In genomic region chr6:124477922-124478651, GRCm38 (mm10) we compare ENCODE assay signal across 11 mouse cellular contexts. TPM values are rescaled to one million over a fixed set of nuclear protein-coding genes. Genes with fewer than 3 reads are reported as not detected.
DNase-seq lines count a peak whose midpoint lies in the region; ATAC-seq lines count a peak whose summit lies in the region.
"Had no signal": no experiment of that assay in that cellular context is flagged by ENCODE, and none has a peak within 500 bp of the region (broad histone marks: within the 10 kb centered on the region; RNA-seq: fewer than 3 reads in every experiment).

No protein-coding gene starts in this region.

- H3K9ac ChIP-seq in hindbrain, embryonic 12.5 days: no peak overlapping the region
- H3K9ac ChIP-seq: embryonic facial prominence, embryonic 12.5 days had no signal

- H3K27ac ChIP-seq in hindbrain, embryonic 12.5 days: no peak overlapping the region
- H3K27ac ChIP-seq: embryonic facial prominence, embryonic 12.5 days had no signal

- no peaks in the 10 kb centered on the region for H3K36me3 ChIP-seq in megakaryocyte, embryonic 14.5 days (replicated peaks; ENCODE audit: low read length)
- no peaks in the 10 kb centered on the region for H3K36me3 ChIP-seq in hindbrain, embryonic 12.5 days
- H3K36me3 ChIP-seq: embryonic facial prominence, embryonic 12.5 days had no signal

- H3K4me3 ChIP-seq in megakaryocyte, embryonic 14.5 days (replicated peaks): peak overlapping the region; percentile 11
- H3K4me3 ChIP-seq in hindbrain, embryonic 12.5 days: no peak overlapping the region
- H3K4me3 ChIP-seq: embryonic facial prominence, embryonic 12.5 days had no signal

- peaks cover 32% of the 10 kb centered on the region for H3K4me1 ChIP-seq in megakaryocyte, embryonic 14.5 days
- no peaks in the 10 kb centered on the region for H3K4me1 ChIP-seq in hindbrain, embryonic 12.5 days
- H3K4me1 ChIP-seq: embryonic facial prominence, embryonic 12.5 days had no signal

- WGBS in hindbrain, embryonic 12.5 days: 77% methylated on average over 17 of the region's 17 CpGs

- DNase-seq in adrenal gland, postnatal 14 days: peak; percentile 44
- no peak for DNase-seq in adrenal gland, postnatal 4 days (ENCODE audit: low spot score in 2 of 2)
- peak; percentile 22 for DNase-seq in T-cell, adult 2 months (ENCODE audit: low spot score)
- peak; percentile 10 for DNase-seq in induced T-regulatory cell, adult 2 months (ENCODE audit: low read depth)
- no peak for DNase-seq in thymus, postnatal 14 days
- DNase-seq in embryo, embryonic 9.5 days (ENCODE audit: extremely low spot score): no peak
- DNase-seq: layer of hippocampus, postnatal 36 days; right cerebral cortex, adult 18-20 months had no signal

- H3K9me3 ChIP-seq in megakaryocyte, embryonic 14.5 days: no peaks in the 10 kb centered on the region
- no peaks in the 10 kb centered on the region for H3K9me3 ChIP-seq in hindbrain, embryonic 12.5 days (replicated peaks)
- H3K9me3 ChIP-seq: embryonic facial prominence, embryonic 12.5 days had no signal

- no peak overlapping the region for H3K4me2 ChIP-seq in hindbrain, embryonic 12.5 days (replicated peaks)
- H3K4me2 ChIP-seq: embryonic facial prominence, embryonic 12.5 days had no signal

- ATAC-seq in hindbrain, embryonic 12.5 days (ENCODE audit: low FRiP score): no peak

- peaks cover 20% of the 10 kb centered on the region for H3K27me3 ChIP-seq in megakaryocyte, embryonic 14.5 days (replicated peaks)
- no peaks in the 10 kb centered on the region for H3K27me3 ChIP-seq in hindbrain, embryonic 12.5 days
- H3K27me3 ChIP-seq: embryonic facial prominence, embryonic 12.5 days had no signal

RNA-seq across cellular contexts. Expression of gene Clstn3, which starts 13.5 kb away (rescaled TPM):
- total RNA-seq in adrenal gland, postnatal 14 days (2021): 87.3 and 118 TPM in 2 replicates
- total RNA-seq in adrenal gland, postnatal 4 days (2021): 10 to 100 TPM; 33.9 to 35.3 TPM
- 35.8 and 76.2 TPM in 2 replicates for polyA plus RNA-seq in megakaryocyte, embryonic 14.5 days (2012; ENCODE audit: insufficient read depth, low replicate concordance)
- polyA plus RNA-seq in hindbrain, embryonic 12.5 days (2016; fragmentation: Nextera tagmentation; extraction: Ambion mirVana): 36.9 and 40.5 TPM in 2 replicates

RNA-seq across cellular contexts. Expression of gene C1rl, which starts 14.8 kb away (rescaled TPM):
- 9.2 and 17.6 TPM in 2 replicates for total RNA-seq in adrenal gland, postnatal 14 days (2021)
- 10 to 100 TPM; 13.2 to 19.9 TPM for total RNA-seq in adrenal gland, postnatal 4 days (2021)
- 0.96 TPM in 1 of 2 replicates, not detected in the other for polyA plus RNA-seq in megakaryocyte, embryonic 14.5 days (2012; ENCODE audit: insufficient read depth, low replicate concordance)
- 0.20 and 0.25 TPM in 2 replicates for polyA plus RNA-seq in hindbrain, embryonic 12.5 days (2016; fragmentation: Nextera tagmentation; extraction: Ambion mirVana)

RNA-seq across cellular contexts. Expression of gene C1ra, which starts 34.1 kb away (rescaled TPM):
- 34.4 and 39.6 TPM in 2 replicates for total RNA-seq in adrenal gland, postnatal 14 days (2021)
- total RNA-seq in adrenal gland, postnatal 4 days (2021): 10 to 100 TPM; 36.8 to 48.1 TPM
- 0.54 TPM in 1 of 2 replicates, not detected in the other for polyA plus RNA-seq in megakaryocyte, embryonic 14.5 days (2012; ENCODE audit: insufficient read depth, low replicate concordance)
- 0.14 and 0.49 TPM in 2 replicates for polyA plus RNA-seq in hindbrain, embryonic 12.5 days (2016; fragmentation: Nextera tagmentation; extraction: Ambion mirVana)

Comparison
In these comparisons a context has a peak if more than half of its experiments do, and no peak if none do; other contexts are left out.
1. DNase-seq: peak in adrenal gland, postnatal 14 days (single experiment), T-cell, adult 2 months (single experiment) and induced T-regulatory cell, adult 2 months (single experiment); none in adrenal gland, postnatal 4 days (0 of 2), thymus, postnatal 14 days (single experiment) and embryo, embryonic 9.5 days (single experiment).